Mouse (Mus musculus) limb, embryonic 13.5 days (tissue): ENCODE data around the gene Clip2. TPM values are rescaled to one million over a fixed set of nuclear protein-coding genes. Genes with fewer than 3 reads are reported as not detected.

Experiments used
- ATAC-seq: fragments of 200-750 bp; cut with Nextera tagmentation; 2 replicates; pipeline ENCODE4 v1.8.0; 2017; ENCODE audit warnings: low read depth, moderate number of reproducible peaks, moderate TSS enrichment; ENCODE audit not compliant: low FRiP score
- H3K27ac ChIP-seq: fragments of 300-500 bp; sonication (generic); 2 replicates; pipeline ENCODE4 v1.5.1; 2015; ENCODE audit warnings: inconsistent platforms, mild to moderate bottlenecking, moderate library complexity
- H3K27me3 ChIP-seq: fragments of 300-500 bp; sonication (generic); 2 replicates; pipeline ENCODE4 v1.6.1; 2015; ENCODE audit warnings: mild to moderate bottlenecking, inconsistent platforms
- H3K36me3 ChIP-seq: fragments of 300-500 bp; sonication (generic); 2 replicates; pipeline ENCODE4 v1.6.1; 2015; ENCODE audit warnings: inconsistent platforms, mild to moderate bottlenecking, moderate library complexity
- H3K4me1 ChIP-seq: fragments of 300-500 bp; sonication (generic); 2 replicates; pipeline ENCODE4 v1.6.1; 2015; ENCODE audit warnings: inconsistent platforms
- H3K4me2 ChIP-seq: fragments of 300-500 bp; sonication (generic); replicated peaks from 2 replicates; pipeline ENCODE4 v1.6.1; 2015; ENCODE audit warnings: inconsistent platforms, mild to moderate bottlenecking, moderate library complexity
- H3K4me3 ChIP-seq: fragments of 300-500 bp; sonication (generic); 2 replicates; pipeline ENCODE4 v1.5.1; 2015; ENCODE audit warnings: moderate library complexity, mild to moderate bottlenecking, inconsistent platforms
- H3K9ac ChIP-seq: fragments of 300-500 bp; sonication (generic); 2 replicates; pipeline ENCODE4 v1.6.1; 2015; ENCODE audit warnings: mild to moderate bottlenecking, inconsistent platforms
- H3K9me3 ChIP-seq: fragments of 300-500 bp; sonication (generic); 2 replicates; pipeline ENCODE4 v1.6.1; 2016; ENCODE audit warnings: inconsistent platforms
- WGBS: fragments of 180-500 bp; shearing (Covaris S2); methylation state at CpG from one replicate; pipeline ENCODE4 v1.1.7; 2015; 5-methylcytosine and 5-hydroxymethylcytosine counted together
- polyA plus RNA-seq: library from polyadenylated mRNA; unstranded; fragments of >200 nt; fragmentation: Nextera tagmentation; extraction: Ambion mirVana; gene quantifications from 2 replicates; pipeline ENCODE4 v1.2.1, GENCODE M21; 2015

Gene Clip2
- polyA plus RNA-seq, 1 experiment from 2014 or later: 5.7 TPM

GRCm38 (mm10) chr5:134540881-134541280, 11.4 kb downstream of the Clip2 start:
- Histone ChIP-seq H3K4me2 (no peak overlapping the region), H3K36me3 (peaks cover 26% of the 10 kb centered on the region), H3K9me3 (no peaks in the 10 kb centered on the region), H3K9ac (no peak overlapping the region), H3K27ac (peak overlapping the region; percentile 84; the same call in 1 of the 2 replicates), H3K4me1 (peaks cover 29% of the 10 kb centered on the region), H3K27me3 (no peaks in the 10 kb centered on the region), H3K4me3 (no peak overlapping the region)
- ATAC-seq: no peak
- 64% methylated on average over 6 of the region's 6 CpGs for WGBS

- peak overlapping the region; percentile 45 for H3K9ac ChIP-seq
- ATAC-seq: peak; percentile 82
These were observed 12.3 kb downstream of the Clip2 start for GRCm38 (mm10) chr5:134539891-134540290.

GRCm38 (mm10) chr5:134536036-134536435, 16.2 kb downstream of the Clip2 start:
- H3K9me3 ChIP-seq: no peaks in the 10 kb centered on the region
- no peak overlapping the region for H3K27ac ChIP-seq
- no peaks in the 10 kb centered on the region for H3K27me3 ChIP-seq
- no peak overlapping the region for H3K9ac ChIP-seq
- no peak overlapping the region for H3K4me3 ChIP-seq
- H3K4me1 ChIP-seq: peaks cover 17% of the 10 kb centered on the region
- WGBS: 93% methylated on average over 6 of the region's 6 CpGs
- H3K36me3 ChIP-seq: peaks cover 68% of the 10 kb centered on the region
- H3K4me2 ChIP-seq: no peak overlapping the region
- no peak for ATAC-seq

More at GRCm38 (mm10) chr5:134539891-134540290, 12.3 kb downstream of the Clip2 start:
- Histone ChIP-seq H3K36me3 (peaks cover 33% of the 10 kb centered on the region), H3K4me2 (0 out of 2 replicates have a peak overlapping the region, but pooled peaks have one; percentile 3), H3K27me3 (no peaks in the 10 kb centered on the region), H3K27ac (peak overlapping the region; percentile 84), H3K4me1 (peaks cover 29% of the 10 kb centered on the region), H3K4me3 (no peak overlapping the region), H3K9me3 (no peaks in the 10 kb centered on the region)
- WGBS: 4% methylated on average over 3 of the region's 3 CpGs

GRCm38 (mm10) chr5:134532417-134532816, 19.8 kb downstream of the Clip2 start:
- ATAC-seq: no peak
- Histone ChIP-seq H3K27me3 (no peaks in the 10 kb centered on the region), H3K36me3 (peaks cover 63% of the 10 kb centered on the region)

GRCm38 (mm10) chr5:134531585-134531984, 20.6 kb downstream of the Clip2 start:
- Histone ChIP-seq H3K4me1 (peaks cover 11% of the 10 kb centered on the region), H3K36me3 (peaks cover 57% of the 10 kb centered on the region), H3K9me3 (no peaks in the 10 kb centered on the region), H3K27ac (no peak overlapping the region), H3K4me3 (no peak overlapping the region), H3K9ac (no peak overlapping the region), H3K4me2 (no peak overlapping the region), H3K27me3 (no peaks in the 10 kb centered on the region)
- 83% methylated on average over 9 of the region's 9 CpGs for WGBS
- ATAC-seq: no peak

More at GRCm38 (mm10) chr5:134532417-134532816, 19.8 kb downstream of the Clip2 start:
- Histone ChIP-seq H3K9me3 (no peaks in the 10 kb centered on the region), H3K4me1 (peaks cover 11% of the 10 kb centered on the region), H3K27ac (no peak overlapping the region), H3K4me2 (no peak overlapping the region), H3K4me3 (no peak overlapping the region), H3K9ac (no peak overlapping the region)
- WGBS: 94% methylated on average over 6 of the region's 6 CpGs

GRCm38 (mm10) chr5:134530830-134531229, 21.4 kb downstream of the Clip2 start:
- Histone ChIP-seq H3K9me3 (no peaks in the 10 kb centered on the region), H3K4me1 (peaks cover 11% of the 10 kb centered on the region), H3K27ac (no peak overlapping the region), H3K36me3 (peaks cover 63% of the 10 kb centered on the region), H3K27me3 (no peaks in the 10 kb centered on the region), H3K9ac (no peak overlapping the region), H3K4me2 (no peak overlapping the region), H3K4me3 (no peak overlapping the region)
- ATAC-seq: no peak
- 79% methylated on average over 7 of the region's 7 CpGs for WGBS

- no peak overlapping the region for H3K4me3 ChIP-seq
- no peaks in the 10 kb centered on the region for H3K27me3 ChIP-seq
- H3K4me2 ChIP-seq: no peak overlapping the region
- H3K9ac ChIP-seq: no peak overlapping the region; the same call in 1 of the 2 replicates
- 40% methylated on average over 9 of the region's 9 CpGs for WGBS
- H3K27ac ChIP-seq: no peak overlapping the region
- peaks cover 58% of the 10 kb centered on the region for H3K36me3 ChIP-seq
- H3K4me1 ChIP-seq: peaks cover 11% of the 10 kb centered on the region
- ATAC-seq: no peak
- no peaks in the 10 kb centered on the region for H3K9me3 ChIP-seq
These were observed 23.7 kb downstream of the Clip2 start for GRCm38 (mm10) chr5:134528488-134528887.

- Histone ChIP-seq H3K27me3 (no peaks in the 10 kb centered on the region), H3K36me3 (peaks cover 59% of the 10 kb centered on the region), H3K4me1 (peaks cover 11% of the 10 kb centered on the region), H3K4me3 (no peak overlapping the region), H3K4me2 (no peak overlapping the region), H3K9ac (no peak overlapping the region), H3K27ac (no peak overlapping the region), H3K9me3 (no peaks in the 10 kb centered on the region)
- 89% methylated on average over 15 of the region's 15 CpGs for WGBS
- no peak for ATAC-seq
These were observed 26.1 kb downstream of the Clip2 start for GRCm38 (mm10) chr5:134525971-134526711.

GRCm38 (mm10) chr5:134523728-134524127, 28.5 kb downstream of the Clip2 start:
- Histone ChIP-seq H3K4me2 (no peak overlapping the region), H3K36me3 (peaks cover 70% of the 10 kb centered on the region), H3K27ac (no peak overlapping the region), H3K4me3 (no peak overlapping the region), H3K9ac (no peak overlapping the region), H3K9me3 (no peaks in the 10 kb centered on the region), H3K4me1 (peaks cover 7% of the 10 kb centered on the region), H3K27me3 (no peaks in the 10 kb centered on the region)
- no peak for ATAC-seq
- WGBS: 81% methylated on average over 5 of the region's 5 CpGs

- Histone ChIP-seq H3K9me3 (no peaks in the 10 kb centered on the region), H3K36me3 (peaks cover 81% of the 10 kb centered on the region), H3K27me3 (no peaks in the 10 kb centered on the region), H3K4me2 (no peak overlapping the region), H3K9ac (no peak overlapping the region), H3K27ac (no peak overlapping the region), H3K4me1 (no peaks in the 10 kb centered on the region), H3K4me3 (no peak overlapping the region)
- WGBS: 93% methylated on average over 26 of the region's 26 CpGs
- ATAC-seq: no peak
These were observed 29.7 kb downstream of the Clip2 start for GRCm38 (mm10) chr5:134522524-134522923.

GRCm38 (mm10) chr5:134521806-134522205, 30.4 kb downstream of the Clip2 start:
- H3K27me3 ChIP-seq: no peaks in the 10 kb centered on the region
- no peak overlapping the region for H3K4me2 ChIP-seq
- 0 out of 2 replicates have a peak, but pooled peaks cover 3% of the 10 kb centered on the region for H3K9me3 ChIP-seq
- WGBS: 90% methylated on average over 7 of the region's 7 CpGs
- no peak overlapping the region for H3K9ac ChIP-seq
- H3K4me3 ChIP-seq: no peak overlapping the region
- H3K4me1 ChIP-seq: no peaks in the 10 kb centered on the region
- H3K27ac ChIP-seq: no peak overlapping the region
- peaks cover 88% of the 10 kb centered on the region for H3K36me3 ChIP-seq
- ATAC-seq: no peak

GRCm38 (mm10) chr5:134521131-134521530, 31.1 kb downstream of the Clip2 start:
- Histone ChIP-seq H3K4me3 (no peak overlapping the region), H3K4me1 (no peaks in the 10 kb centered on the region), H3K4me2 (no peak overlapping the region), H3K27me3 (no peaks in the 10 kb centered on the region), H3K27ac (no peak overlapping the region), H3K9me3 (0 out of 2 replicates have a peak, but pooled peaks cover 7% of the 10 kb centered on the region), H3K36me3 (peaks cover 88% of the 10 kb centered on the region), H3K9ac (no peak overlapping the region)
- no peak for ATAC-seq
- WGBS: 91% methylated on average over 2 of the region's 2 CpGs
